Mouse (Mus musculus) midbrain, embryonic 14.5 days (tissue): Measurements from ENCODE around the gene Soat2. TPM values are rescaled to one million over a fixed set of nuclear protein-coding genes. Genes with fewer than 3 reads are reported as not detected.

Source experiments
- ATAC-seq: fragments of 200-750 bp; cut with Nextera tagmentation; 2 replicates; pipeline ENCODE4 v1.8.0; 2017; ENCODE audit warnings: moderate number of reproducible peaks, moderate library complexity; ENCODE audit not compliant: low FRiP score, low TSS enrichment
- DNase-seq: peaks from one replicate; pipeline ENCODE4 v3.0.0-alpha.2; 2015
- H3K27ac ChIP-seq: fragments of 300-500 bp; sonication (generic); replicated peaks from 2 replicates; pipeline ENCODE4 v1.5.1; 2014; ENCODE audit warnings: mild to moderate bottlenecking, low read depth, low read length, moderate library complexity
- H3K27me3 ChIP-seq: fragments of 300-500 bp; sonication (generic); 2 replicates; pipeline ENCODE4 v1.6.1; 2014; ENCODE audit warnings: low read length, control low read depth, mixed read lengths; ENCODE audit not compliant: control insufficient read depth, insufficient read depth
- H3K36me3 ChIP-seq: fragments of 300-500 bp; sonication (generic); 2 replicates; pipeline ENCODE4 v1.6.1; 2014; ENCODE audit warnings: low read length, control low read depth; ENCODE audit not compliant: control insufficient read depth, insufficient read depth
- H3K4me1 ChIP-seq: fragments of 300-500 bp; sonication (generic); 2 replicates; pipeline ENCODE4 v1.6.1; 2014; ENCODE audit warnings: mild to moderate bottlenecking, antibody characterized with exemption, low read length, control low read depth; ENCODE audit not compliant: control insufficient read depth, insufficient read depth
- H3K4me2 ChIP-seq: fragments of 300-500 bp; sonication (generic); 2 replicates; pipeline ENCODE4 v1.6.1; 2014; ENCODE audit warnings: mild to moderate bottlenecking, low read length, moderate library complexity
- H3K4me3 ChIP-seq: fragments of 300-500 bp; sonication (generic); replicated peaks from 2 replicates; pipeline ENCODE4 v1.5.1; 2014; ENCODE audit warnings: low read depth, low read length
- H3K9ac ChIP-seq: fragments of 300-500 bp; sonication (generic); replicated peaks from 2 replicates; pipeline ENCODE4 v1.6.1; 2014; ENCODE audit warnings: mild to moderate bottlenecking, low read length, moderate library complexity
- H3K9me3 ChIP-seq: fragments of 300-500 bp; sonication (generic); 2 replicates; pipeline ENCODE4 v1.6.1; 2016; ENCODE audit warnings: low read length, control low read depth, mixed read lengths; ENCODE audit not compliant: control insufficient read depth
- WGBS: fragments of 180-500 bp; shearing (Covaris S2); extraction: QIAGEN DNeasy Blood & Tissue Kit; methylation state at CpG from one replicate; pipeline ENCODE4 v1.1.7; 2014; 5-methylcytosine and 5-hydroxymethylcytosine counted together
- polyA plus RNA-seq: library from polyadenylated mRNA; unstranded; fragments of >200 nt; fragmentation: Nextera tagmentation; extraction: Ambion mirVana; gene quantifications from 2 replicates; pipeline ENCODE4 v1.2.1, GENCODE M21; 2014

The Soat2 gene
- polyA plus RNA-seq, 1 experiment from 2014 or later, result not detected

GRCm38 (mm10) chr15:102210816-102211215, 60.5 kb downstream of the Soat2 start:
- H3K36me3 ChIP-seq, result peaks cover 87% of the 10 kb centered on the region
- 97% methylated on average over 4 of the region's 4 CpGs for WGBS
- H3K4me3 ChIP-seq, result no peak overlapping the region
- peaks cover 3% of the 10 kb centered on the region; the same call in 1 of the 2 replicates for H3K4me1 ChIP-seq
- H3K27ac ChIP-seq, result no peak overlapping the region
- no peaks in the 10 kb centered on the region for H3K9me3 ChIP-seq
- no peak for ATAC-seq
- no peaks in the 10 kb centered on the region for H3K27me3 ChIP-seq
- H3K4me2 ChIP-seq, result no peak overlapping the region
- H3K9ac ChIP-seq, result no peak overlapping the region
- DNase-seq, result no peak

DNA sequence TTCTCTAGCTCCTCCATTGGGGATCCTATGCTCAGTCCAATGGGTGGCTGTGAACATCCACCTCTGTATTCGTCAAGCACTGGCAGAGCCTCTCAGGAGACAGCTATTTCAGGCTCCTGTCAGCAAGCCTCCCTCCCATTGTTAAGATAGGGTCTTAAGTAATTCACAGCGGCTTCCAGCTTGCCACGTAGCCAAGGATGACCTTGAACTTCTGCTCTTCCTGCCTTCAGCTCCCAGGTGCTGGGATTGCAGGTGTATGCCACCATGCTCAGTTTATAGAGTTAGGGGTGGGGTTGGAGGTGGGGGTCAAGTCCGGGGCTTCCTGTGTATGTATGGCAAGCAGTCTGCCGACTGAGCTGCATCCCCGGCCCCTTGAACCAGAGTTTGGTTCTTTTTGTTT, 61.6 kb downstream of the Soat2 start:
- no peak overlapping the region for H3K9ac ChIP-seq
- no peak overlapping the region for H3K27ac ChIP-seq
- no peaks in the 10 kb centered on the region; the same call in 1 of the 2 replicates for H3K4me1 ChIP-seq
- DNase-seq, result no peak
- 84% methylated on average over 6 of the region's 6 CpGs for WGBS
- peaks cover 90% of the 10 kb centered on the region for H3K36me3 ChIP-seq
- H3K4me3 ChIP-seq, result no peak overlapping the region
- no peaks in the 10 kb centered on the region for H3K9me3 ChIP-seq
- H3K4me2 ChIP-seq, result no peak overlapping the region
- no peaks in the 10 kb centered on the region for H3K27me3 ChIP-seq
- no peak for ATAC-seq

Other genes starting within 250 kb of the Soat2 start
- gene Krt4, start 225.8 kb upstream of the Soat2 start, polyA plus RNA-seq, result not detected in 2 replicates
- 0.45 and 0.69 TPM in 2 replicates for gene Krt79, start 210.2 kb upstream of the Soat2 start, polyA plus RNA-seq
- not detected in 2 replicates for gene Krt78, start 196.2 kb upstream of the Soat2 start, polyA plus RNA-seq
- gene Krt8, start 146.0 kb upstream of the Soat2 start, polyA plus RNA-seq, result 0.15 and 0.59 TPM in 2 replicates
- 0.35 and 1.3 TPM in 2 replicates for gene Krt18, start 122.3 kb upstream of the Soat2 start, polyA plus RNA-seq
- gene Eif4b, start 76.8 kb upstream of the Soat2 start, polyA plus RNA-seq, result 76.7 and 98.8 TPM in 2 replicates
- 3.6 and 8.9 TPM in 2 replicates for gene Tns2, start 50.1 kb upstream of the Soat2 start, polyA plus RNA-seq
- 40.2 and 52.5 TPM in 2 replicates for gene Spryd3, start 14.3 kb upstream of the Soat2 start, polyA plus RNA-seq
- 1.3 and 1.6 TPM in 2 replicates for gene Igfbp6, start 6.2 kb upstream of the Soat2 start, polyA plus RNA-seq
- 43.5 and 57.7 TPM in 2 replicates for gene Zfp740, start 52.7 kb downstream of the Soat2 start, polyA plus RNA-seq
- 25.9 and 28.1 TPM in 2 replicates for gene Csad, start 54.2 kb downstream of the Soat2 start, polyA plus RNA-seq
- gene Itgb7, start 81.4 kb downstream of the Soat2 start, polyA plus RNA-seq, result 0.57 and 0.78 TPM in 2 replicates
- 2.3 and 3.6 TPM in 2 replicates for gene Rarg, start 107.0 kb downstream of the Soat2 start, polyA plus RNA-seq
- gene Gm9918, start 120.0 kb downstream of the Soat2 start, polyA plus RNA-seq, result 0.09 TPM in 1 of 2 replicates, not detected in the other
- 51.9 and 53.3 TPM in 2 replicates for gene Mfsd5, start 128.9 kb downstream of the Soat2 start, polyA plus RNA-seq
- 4.9 and 9.1 TPM in 2 replicates for gene Espl1, start 145.7 kb downstream of the Soat2 start, polyA plus RNA-seq
- 562 and 649 TPM in 2 replicates for gene Pfdn5, start 175.6 kb downstream of the Soat2 start, polyA plus RNA-seq
- 80.4 and 89.0 TPM in 2 replicates for gene Myg1, start 181.2 kb downstream of the Soat2 start, polyA plus RNA-seq
- 27.6 and 30.6 TPM in 2 replicates for gene Aaas, start 200.2 kb downstream of the Soat2 start, polyA plus RNA-seq
- gene Sp7, start 216.7 kb downstream of the Soat2 start, polyA plus RNA-seq, result 0.21 TPM in 1 of 2 replicates, not detected in the other